ENCODE assay signal across 21 mouse cellular contexts in the genomic region with DNA sequence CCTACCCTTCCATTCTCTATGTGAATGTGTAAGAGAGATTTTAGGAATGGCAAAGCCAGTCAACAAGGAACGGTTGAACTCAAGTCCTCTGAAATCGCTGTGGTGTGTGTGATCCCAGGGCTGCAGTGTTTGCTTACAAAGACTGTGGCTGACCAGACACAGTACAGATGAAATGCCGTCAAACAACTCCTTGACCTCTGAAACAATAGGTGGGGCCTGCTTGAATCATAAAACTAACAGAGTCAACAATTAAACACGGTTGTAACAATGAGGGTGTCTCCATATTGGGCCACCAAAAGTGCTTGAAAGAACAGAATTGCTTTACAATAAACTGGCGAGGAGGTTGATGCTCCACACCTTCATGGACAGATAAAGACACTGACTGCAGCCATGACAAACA.
A peak's percentile ranks its signal among the peaks of the same experiment; 100 is the strongest.
DNase-seq lines count a peak whose midpoint lies in the region; ATAC-seq and TF ChIP-seq lines count a peak whose summit lies in the region.
"Had no signal": no experiment of that assay in that cellular context is flagged by ENCODE, and none has a peak within 500 bp of the region (broad histone marks: within the 10 kb centered on the region; RNA-seq: fewer than 3 reads in every experiment).

No protein-coding gene starts in this region.

- no peak overlapping the region for H3K9ac ChIP-seq in intestine, postnatal 0 days (ENCODE audit: low read depth, low read length)
- no peak overlapping the region for H3K9ac ChIP-seq in stomach, postnatal 0 days (ENCODE audit: low read length)
- H3K9ac ChIP-seq in kidney, embryonic 15.5 days = no peak overlapping the region
- H3K9ac ChIP-seq: embryonic facial prominence, embryonic 12.5 days; forebrain, embryonic 13.5 days; forebrain, embryonic 15.5 days had no signal

- H3K4me3 ChIP-seq in lung, adult 2 months (replicated peaks; ENCODE audit: extremely low read depth, low read depth, low read length) = no peak overlapping the region
- H3K4me3 ChIP-seq in intestine, postnatal 0 days (ENCODE audit: low read depth, low read length) = no peak overlapping the region
- H3K4me3 ChIP-seq in stomach, postnatal 0 days (ENCODE audit: low read depth, low read length) = no peak overlapping the region
- no peak overlapping the region for H3K4me3 ChIP-seq in kidney, embryonic 15.5 days (replicated peaks)
- H3K4me3 ChIP-seq: embryonic facial prominence, embryonic 10.5 days; embryonic facial prominence, embryonic 12.5 days; forebrain, embryonic 13.5 days; forebrain, embryonic 15.5 days had no signal

- intact Hi-C loops in left cerebral cortex, postnatal 36 days (cut with DNase I) = no loop called here

- H3K27me3 ChIP-seq in intestine, postnatal 0 days (replicated peaks; ENCODE audit: control insufficient read depth, insufficient read depth, low read length) = no peaks in the 10 kb centered on the region
- H3K27me3 ChIP-seq in stomach, postnatal 0 days (ENCODE audit: control insufficient read depth, insufficient read depth, low read length) = no peaks in the 10 kb centered on the region
- H3K27me3 ChIP-seq in kidney, embryonic 15.5 days = no peaks in the 10 kb centered on the region
- H3K27me3 ChIP-seq: embryonic facial prominence, embryonic 12.5 days; forebrain, embryonic 13.5 days; forebrain, embryonic 15.5 days had no signal

- 0 out of 2 replicates have a peak, but pooled peaks have one; percentile 25 for ATAC-seq in intestine, postnatal 0 days
- ATAC-seq in stomach, postnatal 0 days (ENCODE audit: low FRiP score, low TSS enrichment) = peak; percentile 70
- no peak for ATAC-seq in kidney, embryonic 15.5 days (replicated peaks; ENCODE audit: low FRiP score)
- ATAC-seq: activated CD4-positive, CD25-positive, alpha-beta regulatory T cell, adult 4 months; forebrain, embryonic 13.5 days; forebrain, embryonic 15.5 days had no signal

- 61% methylated on average over 5 of the region's 5 CpGs for WGBS in lung, adult 2 months
- 31% methylated on average over 5 of the region's 5 CpGs for WGBS in intestine, postnatal 0 days
- 57% methylated on average over 5 of the region's 5 CpGs for WGBS in stomach, postnatal 0 days
- WGBS in kidney, embryonic 15.5 days = 58% methylated on average over 5 of the region's 5 CpGs

- H3K27ac ChIP-seq in intestine, postnatal 0 days (ENCODE audit: low read depth, low read length) = no peak overlapping the region
- H3K27ac ChIP-seq in stomach, postnatal 0 days (replicated peaks) = 0 out of 2 replicates have a peak overlapping the region, but pooled peaks have one; percentile 0
- H3K27ac ChIP-seq in kidney, embryonic 15.5 days = no peak overlapping the region
- H3K27ac ChIP-seq: embryonic facial prominence, embryonic 10.5 days; embryonic facial prominence, embryonic 12.5 days; forebrain, embryonic 13.5 days; forebrain, embryonic 15.5 days had no signal

- TF ChIP-seq CTCF in lung, adult 2 months (IDR thresholded peaks at IDR 0.05; ENCODE audit: insufficient read depth, low read length) = no peak
- no peak for TF ChIP-seq CTCF in intestine, postnatal 0 days (IDR thresholded peaks at IDR 0.05; ENCODE audit: low read depth)
- TF ChIP-seq CTCF in stomach, postnatal 0 days (IDR thresholded peaks at IDR 0.05; ENCODE audit: low read depth) = no peak

- peak; percentile 8 for DNase-seq in lung, postnatal 36 days
- DNase-seq in lung, adult 2 months = no peak
- peak; percentile 14 to 22 for DNase-seq in urinary bladder, postnatal 36 days (ENCODE audit: low spot score in 2 of 2)
- DNase-seq in urinary bladder, postnatal 25 days (ENCODE audit: low spot score) = no peak
- DNase-seq in stomach, postnatal 0 days (ENCODE audit: low spot score) = peak; percentile 22
- no peak for DNase-seq in left cerebral cortex, postnatal 36 days (ENCODE audit: low spot score in 2 of 2)
- DNase-seq: adrenal gland, adult 8-10 months; adrenal gland, postnatal 14 days; adrenal gland, postnatal 36 days; cerebellum, adult 11-12 months; cerebellum, adult 2 months; cerebellum, adult 9-10 months; cerebellum, postnatal 10 days; cerebellum, postnatal 25 days had no signal

- H3K36me3 ChIP-seq in intestine, postnatal 0 days (ENCODE audit: control insufficient read depth, insufficient read depth) = no peaks in the 10 kb centered on the region
- no peaks in the 10 kb centered on the region for H3K36me3 ChIP-seq in stomach, postnatal 0 days (ENCODE audit: control insufficient read depth, insufficient read depth, low read length)
- H3K36me3 ChIP-seq in kidney, embryonic 15.5 days = no peaks in the 10 kb centered on the region
- H3K36me3 ChIP-seq: embryonic facial prominence, embryonic 10.5 days; embryonic facial prominence, embryonic 12.5 days; forebrain, embryonic 15.5 days had no signal

- no peak overlapping the region for H3K4me2 ChIP-seq in intestine, postnatal 0 days (replicated peaks; ENCODE audit: low read depth)
- H3K4me2 ChIP-seq in stomach, postnatal 0 days (replicated peaks; ENCODE audit: low read depth) = no peak overlapping the region; the same call in 1 of the 2 replicates
- H3K4me2 ChIP-seq in kidney, embryonic 15.5 days = no peak overlapping the region
- H3K4me2 ChIP-seq: embryonic facial prominence, embryonic 12.5 days; forebrain, embryonic 13.5 days; forebrain, embryonic 15.5 days had no signal

- no peaks in the 10 kb centered on the region for H3K9me3 ChIP-seq in intestine, postnatal 0 days (ENCODE audit: control insufficient read depth)
- no peaks in the 10 kb centered on the region for H3K9me3 ChIP-seq in stomach, postnatal 0 days (ENCODE audit: control insufficient read depth, low read length)
- H3K9me3 ChIP-seq in kidney, embryonic 15.5 days (replicated peaks) = no peaks in the 10 kb centered on the region
- H3K9me3 ChIP-seq: embryonic facial prominence, embryonic 10.5 days; embryonic facial prominence, embryonic 12.5 days; forebrain, embryonic 13.5 days; forebrain, embryonic 15.5 days had no signal

- no peak for TF ChIP-seq EP300 in stomach, postnatal 0 days (optimal IDR thresholded peaks at IDR 0.05)

- peaks cover 3% of the 10 kb centered on the region; the same call in 1 of the 2 replicates for H3K4me1 ChIP-seq in lung, adult 2 months (ENCODE audit: control insufficient read depth, insufficient read depth, low read length)
- no peaks in the 10 kb centered on the region; the same call in none of the 2 replicates for H3K4me1 ChIP-seq in intestine, postnatal 0 days (replicated peaks; ENCODE audit: control insufficient read depth, insufficient read depth, low read length)
- no peaks in the 10 kb centered on the region for H3K4me1 ChIP-seq in stomach, postnatal 0 days (replicated peaks; ENCODE audit: control insufficient read depth, insufficient read depth)
- H3K4me1 ChIP-seq in kidney, embryonic 15.5 days = no peaks in the 10 kb centered on the region
- H3K4me1 ChIP-seq: embryonic facial prominence, embryonic 12.5 days; forebrain, embryonic 13.5 days; forebrain, embryonic 15.5 days had no signal

- no peak for TF ChIP-seq POLR2A in lung, adult 2 months (IDR thresholded peaks at IDR 0.05; ENCODE audit: borderline replicate concordance, extremely low read depth, low read depth, low read length)

Comparison
In these comparisons a context has a peak if more than half of its experiments do, and no peak if none do; other contexts are left out.
1. DNase-seq: peak in lung, postnatal 36 days (single experiment), urinary bladder, postnatal 36 days (2 of 2) and stomach, postnatal 0 days (single experiment); none in lung, adult 2 months (single experiment), urinary bladder, postnatal 25 days (single experiment) and left cerebral cortex, postnatal 36 days (0 of 2).